Mouse (Mus musculus) stomach, postnatal 0 days (tissue): Measurements from ENCODE around the gene Megf9.

Experiments
- CTCF ChIP-seq: IDR thresholded peaks from 2 replicates; pipeline ENCODE4 v1.5.1; 2016; ENCODE audit warnings: antibody characterized with exemption, low read depth, mild to moderate bottlenecking, moderate library complexity
- EP300 ChIP-seq: optimal IDR thresholded peaks from 2 replicates; pipeline ENCODE3; 2016; ENCODE audit warnings: antibody characterized with exemption

DNA sequence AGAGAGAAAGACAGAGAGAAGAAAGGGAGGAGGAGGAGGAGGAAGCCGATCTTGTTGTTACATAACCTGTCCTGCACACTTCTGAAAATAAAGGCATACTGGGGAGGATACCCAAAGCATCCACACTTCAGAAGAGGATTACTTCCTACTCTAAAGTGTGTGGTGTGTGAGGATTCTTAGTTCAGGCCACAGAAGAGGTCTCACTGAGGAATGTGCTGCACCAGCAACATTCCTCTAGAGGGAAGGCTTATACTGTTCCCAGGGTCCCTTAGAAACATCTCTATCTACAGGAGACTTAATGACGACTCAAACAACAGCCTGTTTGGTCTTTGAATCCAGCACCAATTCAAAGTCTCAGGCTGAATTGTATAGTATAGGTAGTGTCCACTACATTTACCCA is 114.6 kb downstream of the Megf9 start:
- TF ChIP-seq CTCF (no peak), EP300 (no peak)
